Mouse (Mus musculus) heart, embryonic 15.5 days (tissue): ENCODE results near the gene Slc26a3. TPM values are rescaled to one million over a fixed set of nuclear protein-coding genes. Genes with fewer than 3 reads are reported as not detected.

Source experiments
- ATAC-seq: fragments of 200-750 bp; cut with Nextera tagmentation; replicated peaks from 2 replicates; pipeline ENCODE4 v1.8.0; 2017; ENCODE audit warnings: low read depth, moderate TSS enrichment; ENCODE audit not compliant: insufficient number of reproducible peaks, insufficient read depth, low FRiP score
- H3K27ac ChIP-seq: fragments of 300-500 bp; sonication (generic); 2 replicates; pipeline ENCODE4 v1.5.1; 2015; ENCODE audit warnings: mild to moderate bottlenecking, inconsistent platforms
- H3K27me3 ChIP-seq: fragments of 300-500 bp; sonication (generic); 2 replicates; pipeline ENCODE4 v1.6.1; 2015; ENCODE audit warnings: inconsistent platforms
- H3K36me3 ChIP-seq: fragments of 300-500 bp; sonication (generic); 2 replicates; pipeline ENCODE4 v1.6.1; 2015; ENCODE audit warnings: mild to moderate bottlenecking, inconsistent platforms
- H3K4me1 ChIP-seq: fragments of 300-500 bp; sonication (generic); replicated peaks from 2 replicates; pipeline ENCODE4 v1.6.1; 2015; ENCODE audit warnings: inconsistent platforms
- H3K4me2 ChIP-seq: fragments of 300-500 bp; sonication (generic); 2 replicates; pipeline ENCODE4 v1.6.1; 2015; ENCODE audit warnings: inconsistent platforms, mild to moderate bottlenecking, moderate library complexity
- H3K4me3 ChIP-seq: fragments of 300-500 bp; sonication (generic); 2 replicates; pipeline ENCODE4 v1.5.1; 2015; ENCODE audit warnings: mild to moderate bottlenecking, inconsistent platforms
- H3K9ac ChIP-seq: fragments of 300-500 bp; sonication (generic); 2 replicates; pipeline ENCODE4 v1.6.1; 2015; ENCODE audit warnings: mild to moderate bottlenecking, inconsistent platforms
- H3K9me3 ChIP-seq: fragments of 300-500 bp; sonication (generic); replicated peaks from 2 replicates; pipeline ENCODE4 v1.6.1; 2016; ENCODE audit warnings: inconsistent platforms
- WGBS: fragments of 180-500 bp; shearing (Covaris S2); methylation state at CpG from one replicate; pipeline ENCODE4 v1.1.7; 2015; ENCODE audit warnings: mixed read lengths; 5-methylcytosine and 5-hydroxymethylcytosine counted together
- polyA plus RNA-seq: library from polyadenylated mRNA; unstranded; fragments of >200 nt; fragmentation: Nextera tagmentation; extraction: Ambion mirVana; gene quantifications from 2 replicates; pipeline ENCODE4 v1.2.1, GENCODE M21; 2015

Slc26a3 gene
- polyA plus RNA-seq, 1 experiment from 2014 or later = 0.09 TPM

DNA sequence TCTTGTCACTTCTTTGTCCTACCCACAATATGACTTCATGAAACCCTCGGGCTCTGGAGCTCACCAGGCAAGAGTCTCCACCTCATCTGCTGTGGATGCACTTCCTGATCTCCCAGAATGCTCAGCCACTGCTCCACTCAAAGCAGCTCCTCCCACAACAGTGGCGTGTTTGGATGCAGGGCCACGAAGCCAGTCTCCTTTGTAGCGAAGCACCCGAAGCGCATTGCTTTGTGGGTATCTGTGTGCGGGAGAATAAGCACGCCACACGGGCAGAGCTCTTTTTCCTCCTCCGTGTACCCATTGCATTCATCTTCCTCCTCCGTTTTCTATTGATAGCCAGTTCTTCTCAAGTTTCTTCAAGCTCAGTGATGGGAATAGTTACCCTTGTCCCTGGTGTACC is 13.4 kb upstream of the Slc26a3 start:
- Histone ChIP-seq H3K36me3 (no peaks in the 10 kb centered on the region), H3K27me3 (no peaks in the 10 kb centered on the region), H3K9me3 (no peaks in the 10 kb centered on the region), H3K9ac (no peak overlapping the region), H3K4me2 (peak overlapping the region; percentile 64), H3K4me1 (peaks cover 27% of the 10 kb centered on the region), H3K4me3 (peak overlapping the region; percentile 39), H3K27ac (peak overlapping the region; percentile 36; the same call in 1 of the 2 replicates)
- no peak for ATAC-seq
- 66% methylated on average over 11 of the region's 11 CpGs for WGBS

DNA sequence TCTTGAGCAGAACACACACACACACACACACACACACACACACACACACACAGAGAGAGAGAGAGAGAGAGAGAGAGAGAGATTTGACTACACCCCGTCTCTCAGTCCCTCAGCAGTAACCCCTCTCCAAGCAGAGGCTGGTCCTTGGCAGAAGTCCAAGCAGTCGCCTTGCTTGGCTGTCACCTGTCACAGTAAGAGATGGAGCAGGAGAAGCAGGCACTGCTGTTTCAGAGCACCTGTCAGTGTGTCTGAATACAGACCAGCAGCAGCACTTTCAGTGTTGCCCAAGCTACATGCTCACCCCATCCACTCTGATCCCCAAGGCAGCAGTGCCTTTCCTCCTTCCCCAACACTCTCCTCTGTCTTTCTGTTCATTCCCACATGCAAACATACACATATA is 9.8 kb upstream of the Slc26a3 start:
- H3K27me3 ChIP-seq = no peaks in the 10 kb centered on the region
- no peak overlapping the region for H3K4me2 ChIP-seq
- no peaks in the 10 kb centered on the region for H3K36me3 ChIP-seq
- 4% methylated on average over 2 of the region's 2 CpGs for whole genome bisulfite sequencing
- H3K9ac ChIP-seq = no peak overlapping the region
- H3K9me3 ChIP-seq = no peaks in the 10 kb centered on the region
- H3K27ac ChIP-seq = no peak overlapping the region
- peak; percentile 73 for ATAC-seq
- peaks cover 18% of the 10 kb centered on the region for H3K4me1 ChIP-seq
- no peak overlapping the region for H3K4me3 ChIP-seq

DNA sequence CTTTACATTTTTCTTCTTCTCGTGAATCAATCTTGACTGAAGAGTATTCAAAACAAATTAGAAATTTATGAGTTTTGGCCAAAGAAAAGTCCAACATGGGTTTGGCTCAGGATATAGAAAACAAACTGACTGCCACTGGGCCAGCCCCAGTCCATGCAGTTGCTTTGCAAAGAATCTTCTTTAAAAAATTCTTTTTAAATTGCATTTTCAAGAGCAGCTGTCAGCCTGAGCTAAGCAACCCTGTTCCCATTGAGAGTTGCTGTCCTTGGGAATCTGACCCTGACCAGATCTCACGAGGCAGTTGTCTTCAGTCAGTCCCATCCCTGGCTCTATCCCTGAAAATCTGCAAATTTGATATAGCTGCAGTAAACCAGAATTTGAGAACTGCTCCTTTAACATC is 8.2 kb upstream of the Slc26a3 start:
- H3K4me3 ChIP-seq = no peak overlapping the region
- no peak overlapping the region for H3K27ac ChIP-seq
- no peaks in the 10 kb centered on the region for H3K36me3 ChIP-seq
- H3K4me2 ChIP-seq = no peak overlapping the region
- H3K9me3 ChIP-seq = no peaks in the 10 kb centered on the region
- peaks cover 3% of the 10 kb centered on the region for H3K4me1 ChIP-seq
- no peak overlapping the region for H3K9ac ChIP-seq
- ATAC-seq = no peak
- H3K27me3 ChIP-seq = no peaks in the 10 kb centered on the region
- 42% methylated on average over 2 of the region's 2 CpGs for WGBS

DNA sequence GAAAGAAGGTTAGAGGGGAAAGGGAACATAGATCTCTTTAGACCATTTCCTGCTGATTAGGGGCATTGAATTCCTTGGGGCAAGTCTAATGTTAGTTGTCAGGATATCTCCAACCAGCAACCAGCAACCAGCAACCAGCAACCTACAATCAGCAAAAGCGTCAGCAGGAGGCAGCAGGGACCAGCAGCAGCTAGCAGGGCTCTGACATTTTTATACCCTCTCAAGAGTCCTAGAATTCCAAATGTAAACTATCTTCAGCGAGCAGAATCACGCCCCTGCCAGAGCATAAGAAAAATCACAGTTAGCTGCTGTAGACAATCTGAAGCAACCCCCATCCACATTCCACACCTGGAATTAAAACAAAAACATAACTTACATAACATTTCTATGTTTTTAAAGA is 3.4 kb upstream of the Slc26a3 start:
- no peak overlapping the region for H3K9ac ChIP-seq
- H3K4me1 ChIP-seq = no peaks in the 10 kb centered on the region
- H3K27ac ChIP-seq = no peak overlapping the region
- no peaks in the 10 kb centered on the region for H3K9me3 ChIP-seq
- H3K4me3 ChIP-seq = no peak overlapping the region
- ATAC-seq = no peak
- 22% methylated on average over 3 of the region's 3 CpGs for WGBS
- H3K36me3 ChIP-seq = no peaks in the 10 kb centered on the region
- no peak overlapping the region for H3K4me2 ChIP-seq
- no peaks in the 10 kb centered on the region for H3K27me3 ChIP-seq

GRCm38 (mm10) chr12:31391696-31392095 is 1.0 kb downstream of the Slc26a3 start:
- no peak overlapping the region for H3K4me3 ChIP-seq
- H3K27me3 ChIP-seq = no peaks in the 10 kb centered on the region
- no peak overlapping the region for H3K27ac ChIP-seq
- H3K4me1 ChIP-seq = no peaks in the 10 kb centered on the region
- ATAC-seq = no peak
- no peaks in the 10 kb centered on the region for H3K9me3 ChIP-seq
- H3K9ac ChIP-seq = no peak overlapping the region
- H3K4me2 ChIP-seq = no peak overlapping the region
- H3K36me3 ChIP-seq = no peaks in the 10 kb centered on the region
- 89% methylated on average over 12 of the region's 12 CpGs for WGBS

DNA sequence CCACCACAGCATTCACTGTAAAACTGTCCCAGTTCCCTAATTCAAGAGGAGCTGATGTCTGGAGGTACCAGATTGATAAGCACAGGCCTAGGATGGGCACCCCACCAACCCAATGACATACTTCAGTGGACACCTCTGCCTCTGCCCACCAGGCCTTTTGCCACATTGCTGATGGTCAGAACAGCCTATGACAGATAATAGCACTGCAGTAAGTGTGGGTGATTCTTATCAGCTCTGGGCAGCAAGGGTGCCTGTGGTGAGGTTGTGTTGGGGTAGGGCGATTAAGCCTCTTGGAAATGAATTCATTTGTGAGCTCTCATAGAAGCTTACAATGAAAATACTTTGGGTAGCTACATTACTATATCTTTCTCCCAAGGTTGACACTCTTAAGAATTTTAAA is 5.2 kb downstream of the Slc26a3 start:
- Histone ChIP-seq H3K27me3 (no peaks in the 10 kb centered on the region), H3K36me3 (no peaks in the 10 kb centered on the region), H3K4me2 (no peak overlapping the region), H3K4me3 (no peak overlapping the region), H3K9ac (no peak overlapping the region), H3K27ac (no peak overlapping the region), H3K9me3 (no peaks in the 10 kb centered on the region), H3K4me1 (no peaks in the 10 kb centered on the region)
- ATAC-seq = no peak
- WGBS = 86% methylated on average over 1 of the region's 1 CpGs

DNA sequence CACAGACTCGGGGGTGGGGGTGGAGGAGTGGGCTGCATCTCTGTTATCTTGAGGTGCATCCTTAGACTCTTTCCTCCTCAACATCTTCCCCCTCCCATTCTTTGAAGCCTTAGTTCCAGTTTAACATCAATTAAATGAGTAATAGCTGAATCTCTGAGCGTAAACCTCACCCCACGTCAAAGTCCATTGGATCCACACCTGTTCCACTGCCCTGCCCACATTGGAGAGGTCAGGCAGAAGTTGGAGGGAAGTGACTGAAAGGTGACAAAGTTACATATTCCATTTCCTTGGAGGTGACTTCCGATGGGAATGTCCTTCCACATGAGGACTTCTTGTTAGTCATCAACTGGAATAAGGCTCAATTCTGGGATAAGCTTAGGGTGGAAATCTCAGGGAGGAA is 7.0 kb downstream of the Slc26a3 start:
- Histone ChIP-seq H3K4me3 (no peak overlapping the region), H3K4me2 (no peak overlapping the region), H3K9me3 (no peaks in the 10 kb centered on the region), H3K9ac (no peak overlapping the region), H3K27me3 (no peaks in the 10 kb centered on the region), H3K4me1 (no peaks in the 10 kb centered on the region), H3K27ac (no peak overlapping the region), H3K36me3 (no peaks in the 10 kb centered on the region)
- WGBS = 78% methylated on average over 4 of the region's 4 CpGs
- no peak for ATAC-seq

- no peaks in the 10 kb centered on the region for H3K27me3 ChIP-seq
- no peak overlapping the region for H3K4me2 ChIP-seq
- no peak overlapping the region for H3K4me3 ChIP-seq
- H3K36me3 ChIP-seq = no peaks in the 10 kb centered on the region
- ATAC-seq = no peak
- WGBS = 81% methylated on average over 1 of the region's 1 CpGs
- no peak overlapping the region for H3K9ac ChIP-seq
- no peak overlapping the region for H3K27ac ChIP-seq
- no peaks in the 10 kb centered on the region for H3K9me3 ChIP-seq
- H3K4me1 ChIP-seq = no peaks in the 10 kb centered on the region
These were observed 10.2 kb downstream of the Slc26a3 start for GRCm38 (mm10) chr12:31400821-31401220.

DNA sequence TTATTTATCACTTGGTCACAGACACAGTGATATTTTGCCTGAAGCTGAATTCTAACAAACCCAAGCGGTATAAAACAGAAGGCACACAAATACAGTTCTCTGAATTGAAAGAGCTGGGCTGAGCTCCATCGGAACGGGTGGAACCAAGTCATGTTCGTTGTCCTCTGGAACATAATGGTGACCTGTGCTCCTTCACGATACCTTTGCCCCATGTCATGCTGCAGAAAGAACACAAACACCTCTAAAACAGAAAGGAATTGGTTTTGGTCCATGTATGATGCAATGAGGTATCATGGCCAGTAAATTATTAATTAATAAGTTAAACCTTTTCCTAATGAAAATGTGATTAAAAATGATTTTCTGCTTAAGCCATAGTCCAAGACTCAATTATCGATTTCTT is 11.3 kb downstream of the Slc26a3 start:
- H3K4me2 ChIP-seq = no peak overlapping the region
- no peak overlapping the region for H3K27ac ChIP-seq
- H3K9ac ChIP-seq = no peak overlapping the region
- no peaks in the 10 kb centered on the region for H3K4me1 ChIP-seq
- no peaks in the 10 kb centered on the region for H3K27me3 ChIP-seq
- H3K36me3 ChIP-seq = no peaks in the 10 kb centered on the region
- H3K9me3 ChIP-seq = no peaks in the 10 kb centered on the region
- no peak overlapping the region for H3K4me3 ChIP-seq
- 85% methylated on average over 6 of the region's 6 CpGs for WGBS
- no peak for ATAC-seq

DNA sequence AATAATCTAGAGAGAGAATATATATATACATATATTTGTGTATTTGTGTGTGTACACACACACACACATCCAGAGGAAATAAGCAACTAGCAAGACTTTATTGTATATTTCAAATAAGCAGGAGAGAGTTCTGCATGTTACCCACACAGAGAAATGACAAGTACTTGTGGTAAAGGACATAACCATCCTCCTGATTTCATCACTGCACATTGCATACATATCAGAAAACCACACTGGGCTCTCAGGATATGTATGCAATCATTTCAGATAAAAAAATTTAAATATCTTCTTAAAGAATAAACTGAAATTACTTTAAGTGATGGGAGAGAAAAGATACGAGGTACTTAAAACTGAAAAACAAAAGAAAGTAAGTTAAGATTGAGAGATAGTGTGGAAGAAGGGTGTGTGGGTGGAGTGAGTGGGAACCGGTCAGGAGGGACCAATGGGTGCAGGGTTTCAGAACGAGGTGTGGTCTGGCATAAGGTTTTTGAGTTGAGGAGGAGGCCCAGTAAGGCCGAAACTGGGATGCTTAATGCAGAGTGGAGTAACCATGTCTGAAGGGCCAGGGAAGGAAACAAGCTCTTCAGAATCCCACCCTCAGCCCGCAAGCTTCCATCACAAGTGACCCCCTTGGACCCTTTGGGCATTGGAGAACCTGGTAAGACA is 14.0 kb downstream of the Slc26a3 start:
- H3K4me3 ChIP-seq = no peak overlapping the region
- no peaks in the 10 kb centered on the region for H3K9me3 ChIP-seq
- no peak overlapping the region for H3K9ac ChIP-seq
- no peaks in the 10 kb centered on the region for H3K36me3 ChIP-seq
- ATAC-seq = no peak
- no peaks in the 10 kb centered on the region for H3K4me1 ChIP-seq
- H3K27ac ChIP-seq = no peak overlapping the region
- H3K4me2 ChIP-seq = no peak overlapping the region
- 65% methylated on average over 5 of the region's 5 CpGs for WGBS
- no peaks in the 10 kb centered on the region for H3K27me3 ChIP-seq

GRCm38 (mm10) chr12:31415971-31416370 is 25.3 kb downstream of the Slc26a3 start:
- Histone ChIP-seq H3K4me1 (no peaks in the 10 kb centered on the region), H3K4me3 (no peak overlapping the region), H3K27me3 (no peaks in the 10 kb centered on the region), H3K9me3 (no peaks in the 10 kb centered on the region), H3K27ac (no peak overlapping the region), H3K36me3 (no peaks in the 10 kb centered on the region), H3K4me2 (no peak overlapping the region), H3K9ac (no peak overlapping the region)
- WGBS = 49% methylated on average over 2 of the region's 2 CpGs
- ATAC-seq = no peak

- H3K4me3 ChIP-seq = no peak overlapping the region
- H3K4me1 ChIP-seq = peaks cover 8% of the 10 kb centered on the region
- WGBS = 73% methylated on average over 3 of the region's 3 CpGs
- no peak for ATAC-seq
- no peaks in the 10 kb centered on the region for H3K9me3 ChIP-seq
- no peaks in the 10 kb centered on the region for H3K36me3 ChIP-seq
- no peak overlapping the region for H3K4me2 ChIP-seq
- no peaks in the 10 kb centered on the region for H3K27me3 ChIP-seq
- no peak overlapping the region for H3K27ac ChIP-seq
- no peak overlapping the region for H3K9ac ChIP-seq
These were observed 31.4 kb downstream of the Slc26a3 start for GRCm38 (mm10) chr12:31421901-31422574.
